Comparison of ENCODE assay signal across 24 mouse cellular contexts in the genomic region with DNA sequence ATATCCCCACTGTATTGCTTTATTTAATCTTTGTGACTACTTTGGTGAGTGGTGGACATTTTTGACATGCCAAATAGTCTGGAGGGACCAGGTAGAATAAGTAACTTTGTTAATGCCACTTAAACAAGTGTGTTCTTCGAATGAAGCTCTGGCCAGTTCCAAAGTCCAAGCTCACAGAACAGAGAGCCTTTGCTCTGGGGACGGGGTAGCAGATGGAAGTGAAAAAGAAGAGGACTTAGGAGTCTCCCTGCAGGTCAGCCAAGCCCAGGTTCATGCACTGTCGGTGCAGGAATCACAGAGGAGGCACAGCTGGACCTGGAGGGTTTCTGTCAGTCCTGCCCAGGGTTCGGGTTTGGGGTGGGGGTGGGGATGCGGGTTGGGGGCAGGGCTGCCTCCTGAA. TPM values are rescaled to one million over a fixed set of nuclear protein-coding genes. Genes with fewer than 3 reads are reported as not detected.
DNase-seq lines count a peak whose midpoint lies in the region; ATAC-seq and TF ChIP-seq lines count a peak whose summit lies in the region.
"Had no signal": no experiment of that assay in that cellular context is flagged by ENCODE, and none has a peak within 500 bp of the region (broad histone marks: within the 10 kb centered on the region; RNA-seq: fewer than 3 reads in every experiment).

No protein-coding gene starts in this region.

- no peaks in the 10 kb centered on the region for H3K4me1 ChIP-seq in hindbrain, postnatal 0 days (ENCODE audit: insufficient read depth, low read length)
- H3K4me1 ChIP-seq in hindbrain, embryonic 14.5 days (replicated peaks; ENCODE audit: control insufficient read depth, insufficient read depth, low read length), result peaks cover 18% of the 10 kb centered on the region
- H3K4me1 ChIP-seq in midbrain, embryonic 12.5 days, result no peaks in the 10 kb centered on the region
- H3K4me1 ChIP-seq in midbrain, embryonic 10.5 days, result peaks cover 19% of the 10 kb centered on the region
- H3K4me1 ChIP-seq in intestine, embryonic 16.5 days (ENCODE audit: control insufficient read depth, insufficient read depth, low read length), result peaks cover 12% of the 10 kb centered on the region; the same call in 1 of the 2 replicates

- ATAC-seq in hindbrain, postnatal 0 days, result no peak
- no peak for ATAC-seq in hindbrain, embryonic 14.5 days (ENCODE audit: low FRiP score)
- no peak for ATAC-seq in midbrain, embryonic 12.5 days (ENCODE audit: low FRiP score, low read depth)
- no peak for ATAC-seq in intestine, embryonic 16.5 days
- ATAC-seq: forebrain, postnatal 0 days; Patski had no signal

- H3K36me3 ChIP-seq in hindbrain, postnatal 0 days (ENCODE audit: insufficient read depth, low read length), result no peaks in the 10 kb centered on the region
- no peaks in the 10 kb centered on the region for H3K36me3 ChIP-seq in hindbrain, embryonic 14.5 days (replicated peaks; ENCODE audit: control insufficient read depth, insufficient read depth)
- H3K36me3 ChIP-seq in midbrain, embryonic 12.5 days, result no peaks in the 10 kb centered on the region
- no peaks in the 10 kb centered on the region for H3K36me3 ChIP-seq in midbrain, embryonic 10.5 days
- no peaks in the 10 kb centered on the region for H3K36me3 ChIP-seq in intestine, embryonic 16.5 days (ENCODE audit: control insufficient read depth, insufficient read depth, low read length)
- H3K36me3 ChIP-seq: embryonic facial prominence, embryonic 13.5 days; forebrain, embryonic 12.5 days; heart, embryonic 10.5 days; hindbrain, embryonic 13.5 days had no signal

- no peak for DNase-seq in hindbrain, postnatal 0 days (ENCODE audit: low spot score)
- DNase-seq in hindbrain, embryonic 14.5 days (ENCODE audit: low spot score), result no peak
- no peak for DNase-seq in midbrain, embryonic 10.5 days (ENCODE audit: low spot score)
- DNase-seq in kidney, adult 9 months, result peak; percentile 73
- peak; percentile 21 to 62 for DNase-seq in kidney, postnatal 25 days
- DNase-seq: adrenal gland, adult 2 months; adrenal gland, postnatal 25 days; cerebellum, adult 18-20 months; cerebellum, adult 9-11 months; cerebellum, postnatal 36 days; gastrocnemius, postnatal 14 days; heart, postnatal 10 days; heart, postnatal 4 days had no signal

- 54% methylated on average over 5 of the region's 5 CpGs for WGBS in hindbrain, postnatal 0 days
- 51% methylated on average over 5 of the region's 5 CpGs for WGBS in hindbrain, embryonic 14.5 days
- WGBS in midbrain, embryonic 12.5 days, result 43% methylated on average over 5 of the region's 5 CpGs
- WGBS in midbrain, embryonic 10.5 days, result 46% methylated on average over 5 of the region's 5 CpGs
- WGBS in intestine, embryonic 16.5 days, result 45% methylated on average over 5 of the region's 5 CpGs

- no peaks in the 10 kb centered on the region for H3K9me3 ChIP-seq in hindbrain, postnatal 0 days (ENCODE audit: low read length)
- no peaks in the 10 kb centered on the region for H3K9me3 ChIP-seq in hindbrain, embryonic 14.5 days (ENCODE audit: control insufficient read depth, low read length)
- H3K9me3 ChIP-seq in midbrain, embryonic 12.5 days, result no peaks in the 10 kb centered on the region
- no peaks in the 10 kb centered on the region for H3K9me3 ChIP-seq in midbrain, embryonic 10.5 days (replicated peaks)
- no peaks in the 10 kb centered on the region for H3K9me3 ChIP-seq in intestine, embryonic 16.5 days (ENCODE audit: control insufficient read depth, low read length)
- H3K9me3 ChIP-seq: embryonic facial prominence, embryonic 13.5 days; forebrain, embryonic 12.5 days; heart, embryonic 10.5 days; hindbrain, embryonic 13.5 days had no signal

- 0 out of 2 replicates have a peak overlapping the region, but pooled peaks have one; percentile 85 for H3K27ac ChIP-seq in hindbrain, postnatal 0 days
- H3K27ac ChIP-seq in hindbrain, embryonic 14.5 days, result no peak overlapping the region
- H3K27ac ChIP-seq in midbrain, embryonic 12.5 days (replicated peaks), result no peak overlapping the region
- no peak overlapping the region for H3K27ac ChIP-seq in midbrain, embryonic 10.5 days (replicated peaks)
- H3K27ac ChIP-seq in intestine, embryonic 16.5 days (ENCODE audit: low read length), result no peak overlapping the region
- H3K27ac ChIP-seq: embryonic facial prominence, embryonic 13.5 days; forebrain, embryonic 12.5 days; heart, embryonic 10.5 days had no signal

- no peak overlapping the region for H3K4me3 ChIP-seq in hindbrain, postnatal 0 days (ENCODE audit: low read length)
- H3K4me3 ChIP-seq in hindbrain, embryonic 14.5 days (replicated peaks; ENCODE audit: low read length), result no peak overlapping the region
- no peak overlapping the region for H3K4me3 ChIP-seq in midbrain, embryonic 12.5 days
- H3K4me3 ChIP-seq in midbrain, embryonic 10.5 days, result no peak overlapping the region
- H3K4me3 ChIP-seq in intestine, embryonic 16.5 days (ENCODE audit: low read length), result no peak overlapping the region
- H3K4me3 ChIP-seq: embryonic facial prominence, embryonic 13.5 days; forebrain, embryonic 12.5 days; heart, embryonic 10.5 days; hindbrain, embryonic 13.5 days had no signal

- H3K27me3 ChIP-seq in hindbrain, postnatal 0 days (ENCODE audit: insufficient read depth, low read length), result no peaks in the 10 kb centered on the region
- peaks cover 5% of the 10 kb centered on the region; the same call in 1 of the 2 replicates for H3K27me3 ChIP-seq in hindbrain, embryonic 14.5 days (ENCODE audit: control insufficient read depth, insufficient read depth, low read length)
- H3K27me3 ChIP-seq in midbrain, embryonic 12.5 days, result peaks cover 44% of the 10 kb centered on the region
- peaks cover 61% of the 10 kb centered on the region for H3K27me3 ChIP-seq in midbrain, embryonic 10.5 days (ENCODE audit: low read depth, poor library complexity, severe bottlenecking)
- H3K27me3 ChIP-seq in intestine, embryonic 16.5 days (replicated peaks; ENCODE audit: control insufficient read depth, insufficient read depth, low read length), result peaks cover 46% of the 10 kb centered on the region
- H3K27me3 ChIP-seq: CH12.LX had no signal

- no peak overlapping the region for H3K4me2 ChIP-seq in hindbrain, postnatal 0 days (ENCODE audit: low read depth, low read length)
- no peak overlapping the region for H3K4me2 ChIP-seq in hindbrain, embryonic 14.5 days (replicated peaks)
- H3K4me2 ChIP-seq in midbrain, embryonic 12.5 days (replicated peaks), result no peak overlapping the region
- no peak overlapping the region for H3K4me2 ChIP-seq in intestine, embryonic 16.5 days (ENCODE audit: low read depth, low read length)
- H3K4me2 ChIP-seq: embryonic facial prominence, embryonic 13.5 days; forebrain, embryonic 12.5 days; hindbrain, embryonic 13.5 days had no signal

- H3K9ac ChIP-seq in hindbrain, postnatal 0 days (replicated peaks; ENCODE audit: low read length), result no peak overlapping the region
- no peak overlapping the region for H3K9ac ChIP-seq in hindbrain, embryonic 14.5 days
- H3K9ac ChIP-seq in midbrain, embryonic 12.5 days (replicated peaks), result peak overlapping the region; percentile 20; the same call in 1 of the 2 replicates
- no peak overlapping the region for H3K9ac ChIP-seq in intestine, embryonic 16.5 days (ENCODE audit: low read depth, low read length)
- H3K9ac ChIP-seq: embryonic facial prominence, embryonic 13.5 days; forebrain, embryonic 12.5 days; hindbrain, embryonic 13.5 days had no signal

- TF ChIP-seq CTCF in hindbrain, postnatal 0 days (IDR thresholded peaks at IDR 0.05; ENCODE audit: low read depth), result no peak

RNA-seq across cellular contexts. Expression of a gene that starts 1.1 kb away (rescaled TPM):
- total RNA-seq in hindbrain, postnatal 0 days (2014; rRNA removed), result 98.3 and 107 TPM in 2 replicates
- 129 and 138 TPM in 2 replicates for polyA plus RNA-seq in hindbrain, postnatal 0 days (2015; fragmentation: Nextera tagmentation; extraction: Ambion mirVana)
- 162 and 171 TPM in 2 replicates for polyA plus RNA-seq in hindbrain, embryonic 14.5 days (2014; fragmentation: Nextera tagmentation; extraction: Ambion mirVana)
- polyA plus RNA-seq in midbrain, embryonic 12.5 days (2016; fragmentation: Nextera tagmentation; extraction: Ambion mirVana), result 46.4 and 51.5 TPM in 2 replicates
- 6.6 and 17.6 TPM in 2 replicates for polyA plus RNA-seq in midbrain, embryonic 10.5 days (2016; fragmentation: Nextera tagmentation; extraction: Ambion mirVana)
- polyA plus RNA-seq in intestine, embryonic 16.5 days (2015; fragmentation: Nextera tagmentation; extraction: Ambion mirVana), result 1.1 and 1.3 TPM in 2 replicates
- total RNA-seq: gastrocnemius, adult 18-20 months; gastrocnemius, postnatal 14 days; granulocyte monocyte progenitor cell, adult 5-6 weeks; heart, postnatal 10 days; heart, postnatal 4 days had no signal

Comparison
In these comparisons a context has a peak if more than half of its experiments do, and no peak if none do; other contexts are left out.
1. DNase-seq: peak in kidney, adult 9 months (single experiment) and kidney, postnatal 25 days (2 of 2); none in hindbrain, postnatal 0 days (single experiment), hindbrain, embryonic 14.5 days (single experiment) and midbrain, embryonic 10.5 days (single experiment).